Mouse (Mus musculus) splenic B cell, adult 2 months (primary cell): ENCODE data around the gene Hist1h2ah.

ENCODE experiments used
- DNase-seq: peaks from one replicate; pipeline ENCODE4 v3.0.0-alpha.2; 2011; ENCODE audit warnings: low read depth, low spot score
- H3K27me3 ChIP-seq: 2 replicates; pipeline ENCODE4 v1.6.1; 2012; ENCODE audit warnings: mild to moderate bottlenecking, low read length, moderate library complexity, mixed read lengths; ENCODE audit not compliant: control insufficient read depth, poor library complexity, insufficient read depth, severe bottlenecking
- H3K36me3 ChIP-seq: 2 replicates; pipeline ENCODE4 v1.6.1; 2012; ENCODE audit warnings: mild to moderate bottlenecking, low read length, moderate library complexity, mixed read lengths; ENCODE audit not compliant: control insufficient read depth, poor library complexity, insufficient read depth, severe bottlenecking

Hist1h2ah gene

GRCm38 (mm10) chr13:22007121-22007510 is 28.3 kb downstream of the Hist1h2ah start:
- no peak for DNase-seq
- Histone ChIP-seq H3K27me3 (no peaks in the 10 kb centered on the region), H3K36me3 (no peaks in the 10 kb centered on the region)

GRCm38 (mm10) chr13:22006334-22007120 is 28.8 kb downstream of the Hist1h2ah start:
- DNase-seq: peak; percentile 77
- Histone ChIP-seq H3K36me3 (no peaks in the 10 kb centered on the region), H3K27me3 (no peaks in the 10 kb centered on the region)

GRCm38 (mm10) chr13:22005605-22006333 is 29.6 kb downstream of the Hist1h2ah start:
- no peaks in the 10 kb centered on the region for H3K27me3 ChIP-seq
- DNase-seq: peak; percentile 60
- H3K36me3 ChIP-seq: no peaks in the 10 kb centered on the region

GRCm38 (mm10) chr13:22001823-22002222 is 33.5 kb downstream of the Hist1h2ah start:
- peaks cover 3% of the 10 kb centered on the region; the same call in 1 of the 2 replicates for H3K27me3 ChIP-seq
- DNase-seq: peak; percentile 32
- H3K36me3 ChIP-seq: no peaks in the 10 kb centered on the region

- peak; percentile 55 for DNase-seq
- H3K27me3 ChIP-seq: peaks cover 3% of the 10 kb centered on the region; the same call in 1 of the 2 replicates
- no peaks in the 10 kb centered on the region for H3K36me3 ChIP-seq
Measured at GRCm38 (mm10) chr13:22001346-22001745, 34.0 kb downstream of the Hist1h2ah start.

GRCm38 (mm10) chr13:21999147-21999546 is 36.2 kb downstream of the Hist1h2ah start:
- DNase-seq: no peak
- Histone ChIP-seq H3K27me3 (peaks cover 3% of the 10 kb centered on the region; the same call in 1 of the 2 replicates), H3K36me3 (no peaks in the 10 kb centered on the region)

GRCm38 (mm10) chr13:21998412-21998811 is 37.0 kb downstream of the Hist1h2ah start:
- H3K27me3 ChIP-seq: peaks cover 3% of the 10 kb centered on the region; the same call in 1 of the 2 replicates
- DNase-seq: no peak
- H3K36me3 ChIP-seq: no peaks in the 10 kb centered on the region

- no peak for DNase-seq
Measured at GRCm38 (mm10) chr13:21997821-21998220, 37.5 kb downstream of the Hist1h2ah start.

GRCm38 (mm10) chr13:21997201-21997820 is 38.1 kb downstream of the Hist1h2ah start:
- Histone ChIP-seq H3K27me3 (peaks cover 3% of the 10 kb centered on the region; the same call in 1 of the 2 replicates), H3K36me3 (no peaks in the 10 kb centered on the region)
- no peak for DNase-seq

More at GRCm38 (mm10) chr13:21997821-21998220, 37.5 kb downstream of the Hist1h2ah start:
- H3K27me3 ChIP-seq: peaks cover 3% of the 10 kb centered on the region; the same call in 1 of the 2 replicates
- no peaks in the 10 kb centered on the region for H3K36me3 ChIP-seq

- H3K27me3 ChIP-seq: peaks cover 3% of the 10 kb centered on the region; the same call in 1 of the 2 replicates
- peak; percentile 20 for DNase-seq
- no peaks in the 10 kb centered on the region for H3K36me3 ChIP-seq
Measured at GRCm38 (mm10) chr13:21996840-21997185, 38.6 kb downstream of the Hist1h2ah start.

GRCm38 (mm10) chr13:21996101-21996839 is 39.1 kb downstream of the Hist1h2ah start:
- DNase-seq: peak; percentile 67
- H3K36me3 ChIP-seq: no peaks in the 10 kb centered on the region
- H3K27me3 ChIP-seq: peaks cover 3% of the 10 kb centered on the region; the same call in 1 of the 2 replicates

- peak; percentile 74 for DNase-seq
- H3K27me3 ChIP-seq: peaks cover 3% of the 10 kb centered on the region; the same call in 1 of the 2 replicates
- no peaks in the 10 kb centered on the region for H3K36me3 ChIP-seq
Measured at GRCm38 (mm10) chr13:21995331-21995914, 39.9 kb downstream of the Hist1h2ah start.

GRCm38 (mm10) chr13:21994896-21995295 is 40.5 kb downstream of the Hist1h2ah start:
- H3K36me3 ChIP-seq: no peaks in the 10 kb centered on the region
- peaks cover 3% of the 10 kb centered on the region; the same call in 1 of the 2 replicates for H3K27me3 ChIP-seq
- peak; percentile 19 for DNase-seq
